Mouse (Mus musculus) Patski (cell line): ENCODE data around the gene Ndufa11. TPM values are rescaled to one million over a fixed set of nuclear protein-coding genes. Genes with fewer than 3 reads are reported as not detected.
A peak's percentile ranks its signal among the peaks of the same experiment; 100 is the strongest.

ENCODE experiments used
- ATAC-seq: fragments of 100-300 bp; one replicate; pipeline ENCODE4 v1.8.0; 2021
- CTCF ChIA-PET: fragments of 350-600 bp; sonication (Branson Sonifier 250); formaldehyde crosslinking; loops from one replicate; lab custom pipeline; 2022; ENCODE audit warnings: inconsistent platforms; lab: Charles Lee
- POLR2A ChIA-PET: fragments of 350-600 bp; sonication (Branson Sonifier 250); formaldehyde crosslinking; loops from one replicate; lab custom pipeline; 2022; ENCODE audit warnings: antibody characterized with exemption, inconsistent platforms; lab: Charles Lee
- DNase-seq: peaks from one replicate; pipeline ENCODE4 v3.0.0-alpha.2; 2011; ENCODE audit warnings: low read depth, low spot score
- H3K27me3 ChIP-seq: fragments of 371-371 bp; one replicate; pipeline ENCODE4 v1.5.1; 2021
- CTCF ChIP-seq: fragments of 100-300 bp; IDR thresholded peaks from one replicate; pipeline ENCODE4 v1.5.1; 2021
- in situ Hi-C: fragments of 300-500 bp; cut with MboI; formaldehyde crosslinking; loops from 3 replicates; pipeline ENCODE4 v1.11.1; 2018; ENCODE audit warnings: low pct_unique_long_range_greater_than_20kb, mixed read lengths
- polyA plus RNA-seq: library from polyadenylated mRNA; unstranded; gene quantifications from one replicate; pipeline ENCODE4 v1.2.3, GENCODE M21; 2021

Gene Ndufa11
- polyA plus RNA-seq = 272 TPM

DNA sequence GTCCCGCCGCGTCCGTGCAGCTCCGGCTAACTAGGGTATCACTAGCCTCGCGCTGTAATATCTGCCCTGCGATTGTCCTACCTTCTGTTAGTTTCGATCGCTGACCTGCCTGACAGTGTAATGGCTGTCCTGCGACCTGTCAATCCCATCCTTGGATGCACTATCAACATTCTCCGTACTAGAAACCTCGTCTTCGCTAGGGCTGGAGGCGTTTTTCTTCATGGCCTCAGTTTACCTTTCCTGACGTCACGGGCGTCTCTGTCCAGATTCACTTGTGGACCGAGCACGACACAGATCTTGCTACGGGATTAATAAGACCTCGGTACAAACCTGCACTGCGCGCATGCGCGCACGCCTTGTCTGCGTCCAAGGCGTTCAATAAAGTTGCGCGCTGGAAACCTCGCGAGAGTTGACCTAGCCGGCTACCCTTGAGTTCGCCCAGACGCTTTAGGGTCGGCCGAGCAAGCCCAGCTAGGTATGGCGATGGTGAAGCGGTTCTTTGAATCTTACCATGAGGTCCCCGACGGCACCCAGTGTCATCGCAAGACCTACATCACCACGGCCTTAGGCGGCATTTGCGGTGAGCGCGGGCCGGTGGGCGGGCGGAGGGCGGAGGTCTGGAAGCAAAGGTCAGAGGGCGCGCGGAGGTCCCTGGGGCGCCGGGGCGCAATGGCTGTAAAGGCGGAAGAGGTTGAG, at the start of gene Ndufa11, which contains the start of gene Vmac:
Gene Ndufa11, plus strand, starts transcription at position 405 of the 696 bp plus-strand sequence.
Gene Vmac, minus strand, starts transcription at position 660 of the 696 bp plus-strand sequence.
- in situ Hi-C loops = loop anchor here (5.0 kb wide), 1 partner anchor 40 kb away; the partner anchor contains the start of gene Nrtn
- POLR2A ChIA-PET = no interaction called here
- DNase-seq (peak; percentile 83), ATAC-seq (peak; percentile 23)
- TF ChIP-seq CTCF = no peak
- no peaks in the 10 kb centered on the region for H3K27me3 ChIP-seq
- CTCF ChIA-PET = no interaction called here

GRCm38 (mm10) chr17:56668384-56669144, 49.0 kb upstream of the Ndufa11 start:
- no peaks in the 10 kb centered on the region for H3K27me3 ChIP-seq
- in situ Hi-C loops = loop anchor here (5.0 kb wide), 1 partner anchor 41 kb away; the partner anchor contains the start of genes Catsperd and Lonp1
- DNase-seq (no peak), ATAC-seq (no peak)
- TF ChIP-seq CTCF = peak; percentile 97
- CTCF ChIA-PET = interaction anchor here (0.9 to 3.3 kb wide), 6 partner anchors 11 to 110 kb away, joined by 3 to 12 read pairs (median 6); partner anchors contain the start of genes 2410015M20Rik, Catsperd and Lonp1
- POLR2A ChIA-PET = interaction anchor here (0.6 to 1.3 kb wide), 4 partner anchors 43 to 83 kb away, joined by 3 to 5 read pairs (median 4); no protein-coding TSS in a partner anchor

- ChIA-PET CTCF (interaction anchor here (1.3 to 3.3 kb wide), 5 partner anchors 10 to 111 kb away, joined by 3 to 12 read pairs (median 9); partner anchors contain the start of genes Catsperd and Lonp1), POLR2A (interaction anchor here (1.3 kb wide), 1 partner anchor 44 kb away, joined by 4 read pairs; no protein-coding TSS in a partner anchor)
- H3K27me3 ChIP-seq = no peaks in the 10 kb centered on the region
- no peak for ATAC-seq
- in situ Hi-C loops = loop anchor here (5.0 kb wide), 2 partner anchors 42 to 312 kb away; partner anchors contain the start of genes Catsperd and Lonp1
- TF ChIP-seq CTCF = no peak
- DNase-seq = no peak
Measured at GRCm38 (mm10) chr17:56669766-56670165, 47.8 kb upstream of the Ndufa11 start.

GRCm38 (mm10) chr17:56672941-56673646, 44.5 kb upstream of the Ndufa11 start, which contains the start of gene Ranbp3:
Ranbp3 (plus strand) TSS chr17:56673294.
- H3K27me3 ChIP-seq = no peaks in the 10 kb centered on the region
- ATAC-seq (peak; percentile 81), DNase-seq (peak; percentile 89)
- TF ChIP-seq CTCF = no peak
- in situ Hi-C loops = loop anchor here (5.0 kb wide), 1 partner anchor 316 kb away; no protein-coding TSS in a partner anchor
- ChIA-PET CTCF (no interaction called here), POLR2A (interaction anchor here (0.7 kb wide), 1 partner anchor 197 kb away, joined by 3 read pairs; no protein-coding TSS in a partner anchor)

- DNase-seq = no peak
- ATAC-seq = no peak
- no peaks in the 10 kb centered on the region for H3K27me3 ChIP-seq
- in situ Hi-C loops = loop anchor here (5.0 kb wide), 1 partner anchor 317 kb away; no protein-coding TSS in a partner anchor
- no peak for TF ChIP-seq CTCF
- ChIA-PET CTCF (no interaction called here), POLR2A (interaction anchor here (0.6 kb wide), 1 partner anchor 21 kb away, joined by 3 read pairs; no protein-coding TSS in a partner anchor)
Measured at GRCm38 (mm10) chr17:56673647-56674416, 43.7 kb upstream of the Ndufa11 start.

GRCm38 (mm10) chr17:56681791-56682190, 35.8 kb upstream of the Ndufa11 start:
- no peak for DNase-seq
- TF ChIP-seq CTCF = no peak
- in situ Hi-C loops = no loop called here
- ATAC-seq = no peak
- no peaks in the 10 kb centered on the region for H3K27me3 ChIP-seq
- POLR2A ChIA-PET = no interaction called here
- CTCF ChIA-PET = no interaction called here

DNA sequence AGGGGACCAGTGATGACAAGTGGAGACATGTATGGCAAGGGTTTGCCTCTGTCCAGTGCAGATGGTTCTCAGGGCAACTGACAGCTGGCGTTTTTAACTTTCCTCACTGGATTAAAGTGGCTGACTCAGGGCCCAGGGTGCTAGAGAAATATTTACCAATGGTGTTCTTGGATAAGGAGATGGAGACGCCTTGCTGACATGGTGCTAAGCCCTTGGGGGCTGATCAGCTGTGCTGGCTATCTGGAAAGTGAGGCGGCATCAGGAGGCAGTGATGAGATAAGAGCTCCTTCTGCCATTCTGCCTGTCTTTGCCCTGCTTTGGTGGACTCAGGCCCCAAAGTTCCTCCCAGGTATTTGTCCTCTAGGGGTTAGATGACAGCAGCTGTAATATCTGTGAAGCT, 34.7 kb upstream of the Ndufa11 start:
- CTCF ChIA-PET = no interaction called here
- H3K27me3 ChIP-seq = no peaks in the 10 kb centered on the region
- TF ChIP-seq CTCF = no peak
- ATAC-seq = no peak
- POLR2A ChIA-PET = interaction anchor here (0.6 to 1.1 kb wide), 2 partner anchors 11 to 214 kb away, joined by 4 to 5 read pairs; no protein-coding TSS in a partner anchor
- DNase-seq = no peak
- in situ Hi-C loops = no loop called here

GRCm38 (mm10) chr17:56683546-56684140, 33.9 kb upstream of the Ndufa11 start:
- ChIA-PET POLR2A (no interaction called here), CTCF (no interaction called here)
- DNase-seq = no peak
- no peak for ATAC-seq
- in situ Hi-C loops = no loop called here
- H3K27me3 ChIP-seq = no peaks in the 10 kb centered on the region
- TF ChIP-seq CTCF = no peak

DNA sequence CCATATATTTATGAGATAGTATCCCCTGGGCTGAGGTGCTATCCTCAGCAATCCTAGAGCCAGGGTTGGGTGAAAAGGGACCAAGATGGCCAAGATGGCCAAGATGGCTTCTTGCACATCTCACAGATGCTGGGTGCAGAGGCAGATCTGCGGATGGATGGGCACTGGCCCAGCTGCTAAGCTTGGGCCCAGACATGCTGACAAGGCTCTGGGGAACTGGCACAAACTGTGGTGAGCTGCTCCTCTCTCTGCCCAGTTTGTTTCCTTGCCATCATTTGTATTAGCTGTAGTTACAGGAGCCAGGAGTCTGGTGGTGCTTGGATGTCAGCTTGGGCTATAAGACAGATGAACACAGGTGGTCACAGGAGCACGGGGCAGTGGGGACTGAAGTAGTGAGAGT, 32.9 kb upstream of the Ndufa11 start:
- no peak for TF ChIP-seq CTCF
- ChIA-PET CTCF (no interaction called here), POLR2A (no interaction called here)
- no peak for DNase-seq
- in situ Hi-C loops = no loop called here
- ATAC-seq = no peak
- no peaks in the 10 kb centered on the region for H3K27me3 ChIP-seq
